Mouse (Mus musculus) liver (tissue): Measurements from ENCODE around the gene St3gal2.
"Not testable (repeated sequence)": the region's sequence is repeated elsewhere in the genome, so short reads cannot be mapped to it uniquely, and the experiment has no call there.

ENCODE experiments used
- DNase-seq: peaks from one replicate; pipeline ENCODE4 v3.0.0-alpha.2; 2020; ENCODE audit warnings: mixed read lengths

Gene St3gal2

DNA sequence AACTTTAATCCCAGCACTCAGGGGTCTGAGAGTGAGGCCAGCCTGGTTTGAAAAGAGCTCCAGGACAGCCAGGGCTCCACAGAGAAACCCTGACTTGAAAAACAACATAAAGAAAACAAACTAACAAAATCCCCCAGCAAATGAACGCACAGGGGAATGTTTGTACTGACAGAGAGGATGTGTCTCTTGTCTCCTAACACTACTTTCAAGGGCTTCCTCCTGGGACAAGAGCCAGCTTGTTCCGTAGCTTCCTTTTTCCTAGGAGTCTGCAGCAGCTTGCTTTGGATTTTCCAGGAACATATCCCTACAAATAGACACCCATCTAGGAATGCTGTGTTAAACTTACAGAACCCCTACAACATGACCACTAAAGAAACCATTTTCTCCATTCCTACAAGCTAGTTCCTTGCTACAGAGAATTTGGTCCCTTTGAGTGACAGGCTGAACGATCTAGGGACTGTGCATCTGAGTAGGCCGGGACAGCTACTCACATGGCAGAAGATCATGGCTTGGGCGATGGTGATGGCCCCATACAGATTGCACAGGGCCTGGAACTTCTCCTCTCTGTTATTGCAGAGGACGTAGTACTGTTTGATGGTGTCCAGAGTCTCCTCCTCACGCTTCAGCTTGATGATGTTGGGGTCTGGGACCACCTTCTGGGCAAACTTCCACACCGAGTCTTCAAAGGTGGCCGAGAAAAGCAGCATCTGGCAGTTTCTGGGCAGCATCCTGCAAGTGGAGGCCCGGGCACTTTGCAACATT is 90.7 kb downstream of the St3gal2 start:
- DNase-seq, result not testable (repeated sequence)
